Mouse (Mus musculus): ENCODE results near the gene Ski.

- no peak for TF ChIP-seq CTCF (IDR thresholded peaks at IDR 0.05; ENCODE audit: low read depth, low read length)
- TF ChIP-seq POLR2A (IDR thresholded peaks at IDR 0.05; ENCODE audit: borderline replicate concordance, low read depth, low read length): no peak
Measured at GRCm38 (mm10) chr4:155109471-155109870, 112.9 kb downstream of the Ski start.

Data from bone marrow macrophage, adult 2 months (primary cell).